ENCODE assay signal across 9 mouse cellular contexts in the genomic region with DNA sequence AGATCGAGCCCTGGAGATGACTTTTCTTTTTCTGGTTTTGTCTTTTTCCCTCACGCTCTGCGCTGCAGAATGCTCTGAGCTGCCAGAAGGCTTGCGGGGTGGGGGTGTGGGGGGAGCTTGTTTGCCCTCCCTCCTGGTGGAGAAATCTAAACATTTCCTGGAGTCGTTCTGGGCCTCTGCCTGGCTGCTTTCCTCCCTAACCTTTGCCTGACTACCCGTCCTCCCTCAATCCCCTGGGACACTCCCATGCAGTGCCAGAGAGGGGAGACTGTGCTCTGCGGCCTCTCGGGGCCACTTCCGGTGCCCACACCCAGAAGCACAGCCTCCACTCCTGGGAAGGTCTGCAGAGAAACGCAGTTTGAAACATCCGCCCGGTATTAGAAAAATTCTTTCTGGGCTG. TPM values are rescaled to one million over a fixed set of nuclear protein-coding genes. Genes with fewer than 3 reads are reported as not detected.
DNase-seq lines count a peak whose midpoint lies in the region; ATAC-seq lines count a peak whose summit lies in the region.
"Had no signal": no experiment of that assay in that cellular context is flagged by ENCODE, and none has a peak within 500 bp of the region (broad histone marks: within the 10 kb centered on the region; RNA-seq: fewer than 3 reads in every experiment).

Gene Hcar1 (minus strand): TSS at position 93 of the 400 bp plus-strand sequence.

- H3K4me2 ChIP-seq in liver, embryonic 11.5 days, result peak within 1 kb of the TSS; percentile 4; the same call in 1 of the 2 replicates
- 0 out of 2 replicates have a peak within 1 kb of the TSS, but pooled peaks have one; percentile 16 for H3K4me2 ChIP-seq in heart, embryonic 14.5 days (ENCODE audit: low read length)
- peak within 1 kb of the TSS; percentile 45 for H3K4me2 ChIP-seq in stomach, embryonic 15.5 days
- H3K4me2 ChIP-seq: neural tube, embryonic 13.5 days had no signal

- no peak within 1 kb of the TSS for H3K4me3 ChIP-seq in liver, embryonic 11.5 days (ENCODE audit: low read depth, low read length)
- no peak within 1 kb of the TSS for H3K4me3 ChIP-seq in heart, embryonic 14.5 days (ENCODE audit: control insufficient read depth in 1 of 2, insufficient read depth in 1 of 2, low read depth in 1 of 2, low read length in 2 of 2)
- H3K4me3 ChIP-seq in stomach, embryonic 15.5 days (replicated peaks), result peak within 1 kb of the TSS; percentile 20
- H3K4me3 ChIP-seq: neural tube, embryonic 13.5 days had no signal

- ATAC-seq in liver, embryonic 11.5 days (replicated peaks; ENCODE audit: low FRiP score), result no peak
- ATAC-seq in heart, embryonic 14.5 days (ENCODE audit: insufficient number of reproducible peaks, insufficient read depth, low FRiP score, low read depth), result no peak
- peak; percentile 81 for ATAC-seq in stomach, embryonic 15.5 days (ENCODE audit: insufficient read depth, low FRiP score, low read depth)

- H3K27ac ChIP-seq in liver, embryonic 11.5 days (ENCODE audit: low read depth, low read length), result no peak within 1 kb of the TSS
- no peak within 1 kb of the TSS for H3K27ac ChIP-seq in heart, embryonic 14.5 days (replicated peaks in 1 of 2; ENCODE audit: control insufficient read depth in 1 of 2, insufficient read depth in 1 of 2, low read depth in 2 of 2, low read length in 2 of 2)
- H3K27ac ChIP-seq in stomach, embryonic 15.5 days, result peak within 1 kb of the TSS; percentile 83
- H3K27ac ChIP-seq: neural tube, embryonic 13.5 days had no signal

- peaks cover 3% of the 10 kb centered on the region for H3K4me1 ChIP-seq in liver, embryonic 11.5 days (replicated peaks; ENCODE audit: control insufficient read depth, insufficient read depth, low read length)
- H3K4me1 ChIP-seq in heart, embryonic 14.5 days (ENCODE audit: control insufficient read depth in 2 of 2, insufficient read depth in 2 of 2, low read length in 2 of 2), result peaks cover 0 to 7% of the 10 kb centered on the region in 2 experiments; a peak in 1 of 4 replicates
- H3K4me1 ChIP-seq in stomach, embryonic 15.5 days, result peaks cover 22% of the 10 kb centered on the region
- H3K4me1 ChIP-seq: neural tube, embryonic 13.5 days had no signal

- DNase-seq in liver, embryonic 11.5 days (ENCODE audit: low spot score), result no peak
- no peak for DNase-seq in liver
- peak; percentile 25 to 62 for DNase-seq in kidney, postnatal 25 days
- DNase-seq in cerebellum, adult 18-20 months, result no peak
- no peak for DNase-seq in cerebellum, adult 9-11 months
- no peak for DNase-seq in cerebellum, postnatal 25 days

- H3K27me3 ChIP-seq in liver, embryonic 11.5 days (replicated peaks; ENCODE audit: control insufficient read depth, insufficient read depth, low read length), result no peaks in the 10 kb centered on the region
- 0 out of 2 replicates have a peak, but pooled peaks cover 3% of the 10 kb centered on the region for H3K27me3 ChIP-seq in heart, embryonic 14.5 days (ENCODE audit: control insufficient read depth, insufficient read depth, low read length)
- no peaks in the 10 kb centered on the region for H3K27me3 ChIP-seq in stomach, embryonic 15.5 days (replicated peaks)
- H3K27me3 ChIP-seq: neural tube, embryonic 13.5 days had no signal

- H3K9ac ChIP-seq in liver, embryonic 11.5 days (ENCODE audit: low read depth, low read length), result no peak within 1 kb of the TSS
- H3K9ac ChIP-seq in heart, embryonic 14.5 days (ENCODE audit: low read length), result no peak within 1 kb of the TSS
- H3K9ac ChIP-seq in stomach, embryonic 15.5 days, result no peak within 1 kb of the TSS
- H3K9ac ChIP-seq: neural tube, embryonic 13.5 days had no signal

- WGBS in liver, embryonic 11.5 days, result 49% methylated on average over 12 of the region's 12 CpGs
- 51% methylated on average over 12 of the region's 12 CpGs for WGBS in heart, embryonic 14.5 days
- WGBS in stomach, embryonic 15.5 days, result 25% methylated on average over 12 of the region's 12 CpGs

- no peaks in the 10 kb centered on the region for H3K9me3 ChIP-seq in liver, embryonic 11.5 days (ENCODE audit: control insufficient read depth, low read length)
- H3K9me3 ChIP-seq in heart, embryonic 14.5 days (ENCODE audit: control insufficient read depth, low read length), result no peaks in the 10 kb centered on the region
- no peaks in the 10 kb centered on the region for H3K9me3 ChIP-seq in stomach, embryonic 15.5 days
- H3K9me3 ChIP-seq: neural tube, embryonic 13.5 days had no signal

- no peaks in the 10 kb centered on the region for H3K36me3 ChIP-seq in liver, embryonic 11.5 days (ENCODE audit: control insufficient read depth, insufficient read depth, low read length)
- H3K36me3 ChIP-seq in heart, embryonic 14.5 days (ENCODE audit: control insufficient read depth, insufficient read depth, low read length), result no peaks in the 10 kb centered on the region
- no peaks in the 10 kb centered on the region for H3K36me3 ChIP-seq in stomach, embryonic 15.5 days
- H3K36me3 ChIP-seq: neural tube, embryonic 13.5 days had no signal

RNA-seq across cellular contexts. Expression of gene Hcar1, which starts in this region (rescaled TPM):
- polyA plus RNA-seq in liver, embryonic 11.5 days (2014; fragmentation: Nextera tagmentation; extraction: Ambion mirVana), result 0.10 and 0.19 TPM in 2 replicates
- polyA plus RNA-seq in heart, embryonic 14.5 days (2014; fragmentation: Nextera tagmentation; extraction: Ambion mirVana), result 0.32 TPM in 1 of 2 replicates, not detected in the other
- 3.8 and 4.6 TPM in 2 replicates for polyA plus RNA-seq in stomach, embryonic 15.5 days (2015; fragmentation: Nextera tagmentation; extraction: Ambion mirVana)

Comparison
In these comparisons a context has a peak if more than half of its experiments do, and no peak if none do; other contexts are left out.
1. DNase-seq: peak in kidney, postnatal 25 days (2 of 2); none in liver, embryonic 11.5 days (single experiment), liver (single experiment), cerebellum, adult 18-20 months (0 of 2), cerebellum, adult 9-11 months (single experiment) and cerebellum, postnatal 25 days (0 of 2).
2. Peak in every context shown above with its lines, with median percentiles within 50 percentile points of each other: H3K4me2 ChIP-seq.